Mouse (Mus musculus) midbrain, embryonic 10.5 days (tissue): ENCODE results near the gene Cxcl17. TPM values are rescaled to one million over a fixed set of nuclear protein-coding genes. Genes with fewer than 3 reads are reported as not detected.
A peak's percentile ranks its signal among the peaks of the same experiment; 100 is the strongest.
"Not testable (repeated sequence)": the region's sequence is repeated elsewhere in the genome, so short reads cannot be mapped to it uniquely, and the experiment has no call there.

Experiments
- DNase-seq: peaks from one replicate; pipeline ENCODE4 v3.0.0-alpha.2; 2017; ENCODE audit warnings: low spot score
- H3K27ac ChIP-seq: fragments of 300-500 bp; sonication (generic); replicated peaks from 2 replicates; pipeline ENCODE4 v1.5.1; 2016; ENCODE audit warnings: mild to moderate bottlenecking
- H3K27me3 ChIP-seq: fragments of 300-500 bp; sonication (generic); 2 replicates; pipeline ENCODE4 v1.6.1; 2016; ENCODE audit warnings: low read depth, mild to moderate bottlenecking; ENCODE audit not compliant: poor library complexity, severe bottlenecking
- H3K36me3 ChIP-seq: fragments of 300-500 bp; sonication (generic); 2 replicates; pipeline ENCODE4 v1.6.1; 2016; ENCODE audit warnings: mild to moderate bottlenecking, moderate library complexity
- H3K4me1 ChIP-seq: fragments of 300-500 bp; sonication (generic); 2 replicates; pipeline ENCODE4 v1.6.1; 2016
- H3K4me3 ChIP-seq: fragments of 300-500 bp; sonication (generic); 2 replicates; pipeline ENCODE4 v1.5.1; 2016; ENCODE audit warnings: mild to moderate bottlenecking, moderate library complexity
- H3K9me3 ChIP-seq: fragments of 300-500 bp; sonication (generic); replicated peaks from 2 replicates; pipeline ENCODE4 v1.6.1; 2016; ENCODE audit warnings: mild to moderate bottlenecking
- WGBS: fragments of 180-500 bp; shearing (Covaris S2); methylation state at CpG from one replicate; pipeline ENCODE4 v1.1.7; 2016; 5-methylcytosine and 5-hydroxymethylcytosine counted together
- polyA plus RNA-seq: library from polyadenylated mRNA; unstranded; fragments of >200 nt; fragmentation: Nextera tagmentation; extraction: Ambion mirVana; gene quantifications from 2 replicates; pipeline ENCODE4 v1.2.1, GENCODE M21; 2016

The Cxcl17 gene
- polyA plus RNA-seq, 1 experiment from 2014 or later, result 0.37 TPM

- Histone ChIP-seq H3K4me3 (no peak overlapping the region), H3K4me1 (peaks cover 15% of the 10 kb centered on the region), H3K27ac (0 out of 2 replicates have a peak overlapping the region, but pooled peaks have one; percentile 28), H3K27me3 (no peaks in the 10 kb centered on the region), H3K36me3 (no peaks in the 10 kb centered on the region), H3K9me3 (no peaks in the 10 kb centered on the region)
- WGBS, result 92% methylated on average over 10 of the region's 10 CpGs
- DNase-seq, result no peak
Observed at GRCm38 (mm10) chr7:25434654-25435545, 22.2 kb upstream of the Cxcl17 start.

GRCm38 (mm10) chr7:25433781-25434560 lies 21.3 kb upstream of the Cxcl17 start:
- no peaks in the 10 kb centered on the region for H3K36me3 ChIP-seq
- 93% methylated on average over 9 of the region's 9 CpGs for WGBS
- DNase-seq, result no peak
- no peak overlapping the region for H3K4me3 ChIP-seq
- no peaks in the 10 kb centered on the region for H3K27me3 ChIP-seq
- H3K4me1 ChIP-seq, result peaks cover 15% of the 10 kb centered on the region
- peak overlapping the region; percentile 75 for H3K27ac ChIP-seq
- no peaks in the 10 kb centered on the region for H3K9me3 ChIP-seq

GRCm38 (mm10) chr7:25433007-25433541 lies 20.4 kb upstream of the Cxcl17 start:
- 20% methylated on average over 5 of the region's 5 CpGs for WGBS
- Histone ChIP-seq H3K9me3 (no peaks in the 10 kb centered on the region), H3K4me3 (no peak overlapping the region), H3K36me3 (no peaks in the 10 kb centered on the region), H3K4me1 (peaks cover 15% of the 10 kb centered on the region), H3K27me3 (no peaks in the 10 kb centered on the region), H3K27ac (peak overlapping the region; percentile 75)
- DNase-seq, result no peak

GRCm38 (mm10) chr7:25432381-25432780 lies 19.7 kb upstream of the Cxcl17 start:
- Histone ChIP-seq H3K36me3 (no peaks in the 10 kb centered on the region), H3K27me3 (no peaks in the 10 kb centered on the region), H3K9me3 (no peaks in the 10 kb centered on the region), H3K4me1 (peaks cover 15% of the 10 kb centered on the region), H3K27ac (no peak overlapping the region), H3K4me3 (no peak overlapping the region)
- no peak for DNase-seq
- WGBS, result 90% methylated on average over 6 of the region's 6 CpGs

- H3K4me1 ChIP-seq, result peaks cover 15% of the 10 kb centered on the region
- 89% methylated on average over 4 of the region's 4 CpGs for WGBS
Observed at GRCm38 (mm10) chr7:25429886-25430784, 17.4 kb upstream of the Cxcl17 start.

GRCm38 (mm10) chr7:25428321-25428720 lies 15.6 kb upstream of the Cxcl17 start:
- H3K4me3 ChIP-seq, result no peak overlapping the region
- H3K27me3 ChIP-seq, result peaks cover 3% of the 10 kb centered on the region; the same call in 1 of the 2 replicates
- H3K4me1 ChIP-seq, result peaks cover 7% of the 10 kb centered on the region
- DNase-seq, result no peak
- H3K36me3 ChIP-seq, result no peaks in the 10 kb centered on the region
- WGBS, result 88% methylated on average over 3 of the region's 3 CpGs
- H3K9me3 ChIP-seq, result no peaks in the 10 kb centered on the region
- H3K27ac ChIP-seq, result no peak overlapping the region

More at GRCm38 (mm10) chr7:25429886-25430784, 17.4 kb upstream of the Cxcl17 start:
- no peaks in the 10 kb centered on the region for H3K36me3 ChIP-seq
- H3K27ac ChIP-seq, result no peak overlapping the region
- DNase-seq, result no peak
- H3K27me3 ChIP-seq, result no peaks in the 10 kb centered on the region
- H3K9me3 ChIP-seq, result no peaks in the 10 kb centered on the region
- H3K4me3 ChIP-seq, result no peak overlapping the region

GRCm38 (mm10) chr7:25427144-25427543 lies 14.5 kb upstream of the Cxcl17 start:
- no peaks in the 10 kb centered on the region for H3K36me3 ChIP-seq
- H3K4me3 ChIP-seq, result no peak overlapping the region
- no peaks in the 10 kb centered on the region for H3K9me3 ChIP-seq
- H3K4me1 ChIP-seq, result 0 out of 2 replicates have a peak, but pooled peaks cover 6% of the 10 kb centered on the region
- H3K27me3 ChIP-seq, result peaks cover 14% of the 10 kb centered on the region
- DNase-seq, result no peak
- H3K27ac ChIP-seq, result no peak overlapping the region
- 85% methylated on average over 5 of the region's 5 CpGs for WGBS

GRCm38 (mm10) chr7:25426380-25426779 lies 13.7 kb upstream of the Cxcl17 start:
- not testable (repeated sequence) for H3K27ac ChIP-seq, H3K36me3 ChIP-seq, H3K4me3 ChIP-seq, DNase-seq, H3K4me1 ChIP-seq, H3K9me3 ChIP-seq
- H3K27me3 ChIP-seq, result peaks cover 21% of the 10 kb centered on the region
- 91% methylated on average over 4 of the region's 4 CpGs for WGBS

GRCm38 (mm10) chr7:25424429-25424828 lies 11.7 kb upstream of the Cxcl17 start:
- H3K36me3 ChIP-seq, result no peaks in the 10 kb centered on the region
- 0 out of 2 replicates have a peak, but pooled peaks cover 6% of the 10 kb centered on the region for H3K4me1 ChIP-seq
- no peak overlapping the region for H3K27ac ChIP-seq
- peak; percentile 71 for DNase-seq
- peaks cover 21% of the 10 kb centered on the region for H3K27me3 ChIP-seq
- no peak overlapping the region for H3K4me3 ChIP-seq
- no peaks in the 10 kb centered on the region for H3K9me3 ChIP-seq
- WGBS, result 37% methylated on average over 4 of the region's 4 CpGs

- WGBS, result 70% methylated on average over 16 of the region's 16 CpGs
- DNase-seq, result no peak
Observed at GRCm38 (mm10) chr7:25422286-25422841, 9.7 kb upstream of the Cxcl17 start.

GRCm38 (mm10) chr7:25419943-25420342 lies 7.3 kb upstream of the Cxcl17 start:
- Histone ChIP-seq H3K9me3 (no peaks in the 10 kb centered on the region), H3K27ac (no peak overlapping the region), H3K27me3 (peaks cover 21% of the 10 kb centered on the region), H3K36me3 (no peaks in the 10 kb centered on the region), H3K4me3 (no peak overlapping the region), H3K4me1 (0 out of 2 replicates have a peak, but pooled peaks cover 6% of the 10 kb centered on the region)
- no peak for DNase-seq
- 88% methylated on average over 4 of the region's 4 CpGs for WGBS

More at GRCm38 (mm10) chr7:25422286-25422841, 9.7 kb upstream of the Cxcl17 start:
- H3K27me3 ChIP-seq, result peaks cover 21% of the 10 kb centered on the region
- H3K4me1 ChIP-seq, result 0 out of 2 replicates have a peak, but pooled peaks cover 6% of the 10 kb centered on the region
- no peaks in the 10 kb centered on the region for H3K36me3 ChIP-seq
- no peak overlapping the region for H3K27ac ChIP-seq
- H3K9me3 ChIP-seq, result no peaks in the 10 kb centered on the region
- H3K4me3 ChIP-seq, result no peak overlapping the region
